Mouse (Mus musculus) frontal cortex, postnatal 25 days (tissue): ENCODE measurements at regions not wholly inside any gene's neighbourhood (a gene's known extent, or its start where the extent isn't known, plus 50 kb on each side); places are given as distances from the start of the nearest gene placed in this dataset.

Experiments
- DNase-seq, 2 experiments: peaks; one replicate each; pipeline ENCODE4 v3.0.0; 2022; ENCODE audit warnings: low spot score in 2 of 2

GRCm38 (mm10) chr3:15200309-15200708, 131.8 kb downstream of the Gm9733 start:
- DNase-seq, result no peak

- no peak for DNase-seq
These were observed 131.1 kb downstream of the Gm9733 start for GRCm38 (mm10) chr3:15200990-15201389.

GRCm38 (mm10) chr3:15202760-15203159, 129.3 kb downstream of the Gm9733 start:
- no peak for DNase-seq

- no peak for DNase-seq
These were observed 126.6 kb downstream of the Gm9733 start for GRCm38 (mm10) chr3:15205266-15206229.

- DNase-seq, result no peak
These were observed 119.7 kb downstream of the Gm9733 start for GRCm38 (mm10) chr3:15212357-15212756.

GRCm38 (mm10) chr3:15217591-15217990, 114.5 kb downstream of the Gm9733 start:
- DNase-seq, result no peak

- no peak for DNase-seq
These were observed 112.8 kb downstream of the Gm9733 start for GRCm38 (mm10) chr3:15219275-15219674.

GRCm38 (mm10) chr3:15223266-15223665, 108.8 kb downstream of the Gm9733 start:
- DNase-seq, result no peak

GRCm38 (mm10) chr3:15224452-15224851, 107.7 kb downstream of the Gm9733 start:
- no peak for DNase-seq

GRCm38 (mm10) chr3:15228641-15229040, 103.5 kb downstream of the Gm9733 start:
- DNase-seq, result no peak

- no peak for DNase-seq
These were observed 101.9 kb downstream of the Gm9733 start for GRCm38 (mm10) chr3:15230204-15230603.

- no peak for DNase-seq
These were observed 100.7 kb downstream of the Gm9733 start for GRCm38 (mm10) chr3:15231433-15231832.

- DNase-seq, result no peak
These were observed 94.2 kb downstream of the Gm9733 start for GRCm38 (mm10) chr3:15237817-15238432.

GRCm38 (mm10) chr3:15242388-15242787, 89.7 kb downstream of the Gm9733 start:
- DNase-seq, result no peak

- DNase-seq, result no peak
These were observed 88.5 kb downstream of the Gm9733 start for GRCm38 (mm10) chr3:15243584-15243983.

- DNase-seq, result peak in 1 of 2 experiments; percentile 8
These were observed 87.1 kb downstream of the Gm9733 start for GRCm38 (mm10) chr3:15244999-15245398.
